Mouse (Mus musculus) thymus, postnatal 36 days (tissue): ENCODE measurements around the gene Fam72a.
A peak's percentile ranks its signal among the peaks of the same experiment; 100 is the strongest.

Source experiments
- DNase-seq, 2 experiments: peaks; one replicate each; pipeline ENCODE4 v3.0.0; 2022; ENCODE audit warnings: mixed read lengths in 2 of 2

Fam72a gene

GRCm38 (mm10) chr1:131526371-131527270 is 1.1 kb upstream of the Fam72a start:
- DNase-seq: peak; percentile 60 to 75

- DNase-seq: no peak
Observed at GRCm38 (mm10) chr1:131528081-131528507, 391 bp downstream of the Fam72a start.

GRCm38 (mm10) chr1:131528561-131529166 is 961 bp downstream of the Fam72a start:
- peak in 1 of 2 experiments; percentile 17 for DNase-seq

GRCm38 (mm10) chr1:131539771-131540170 is 12.1 kb downstream of the Fam72a start:
- no peak for DNase-seq

GRCm38 (mm10) chr1:131540795-131541194 is 13.1 kb downstream of the Fam72a start:
- no peak for DNase-seq

- no peak for DNase-seq
Observed at GRCm38 (mm10) chr1:131541431-131541830, 13.7 kb downstream of the Fam72a start.

DNA sequence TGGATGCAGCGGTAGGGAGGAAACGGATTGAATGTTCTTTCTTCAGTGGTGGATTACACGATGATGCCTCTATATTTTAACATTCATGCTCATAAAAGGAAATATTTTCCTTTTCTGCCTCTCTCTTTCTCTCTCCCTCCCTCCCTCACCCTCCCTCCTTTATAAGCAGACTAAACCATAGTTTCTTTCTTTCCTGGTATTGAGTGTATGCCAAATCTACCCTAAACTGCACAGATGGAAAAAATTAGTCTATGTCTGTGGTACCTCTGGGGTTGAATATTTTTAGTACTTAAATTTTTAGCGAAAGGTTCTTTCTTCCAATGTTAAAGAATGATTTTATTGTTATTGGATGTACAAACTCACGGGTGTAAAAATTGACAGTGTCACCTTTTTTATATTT is 14.2 kb downstream of the Fam72a start:
- DNase-seq: no peak

DNA sequence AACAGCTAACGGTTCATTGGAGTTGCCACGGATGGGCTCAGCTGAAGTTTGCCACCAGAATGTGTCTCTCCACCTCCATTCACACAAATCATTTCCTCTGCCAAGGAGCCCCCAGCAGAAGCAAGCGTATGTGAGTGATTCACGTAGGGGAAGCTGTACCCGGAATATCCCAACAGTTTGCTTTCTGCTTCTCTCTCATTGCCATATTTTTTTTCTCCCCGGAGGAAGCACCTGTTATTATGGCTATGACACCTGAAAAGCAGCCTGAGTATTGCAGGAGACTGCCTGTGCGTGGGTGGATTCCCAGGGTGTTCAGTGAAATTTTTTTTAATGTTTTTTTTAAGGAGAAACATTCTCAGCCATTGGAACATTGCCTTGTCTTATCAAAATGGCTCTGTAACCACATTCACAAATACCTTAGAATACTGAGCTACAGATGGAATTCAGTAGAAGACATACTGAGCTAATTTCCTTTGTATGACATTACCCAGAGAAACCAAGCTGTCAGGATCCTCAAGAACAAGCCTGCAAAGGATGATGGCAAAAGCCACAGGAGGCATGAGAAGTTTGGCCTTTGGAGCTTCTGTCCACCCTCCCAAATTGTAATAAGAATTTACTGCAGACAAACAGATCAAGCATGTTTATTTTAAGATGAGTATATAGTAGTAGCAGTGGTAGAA is 16.3 kb downstream of the Fam72a start:
- no peak for DNase-seq

- DNase-seq: no peak
Observed at GRCm38 (mm10) chr1:131546798-131547690, 19.3 kb downstream of the Fam72a start.

DNA sequence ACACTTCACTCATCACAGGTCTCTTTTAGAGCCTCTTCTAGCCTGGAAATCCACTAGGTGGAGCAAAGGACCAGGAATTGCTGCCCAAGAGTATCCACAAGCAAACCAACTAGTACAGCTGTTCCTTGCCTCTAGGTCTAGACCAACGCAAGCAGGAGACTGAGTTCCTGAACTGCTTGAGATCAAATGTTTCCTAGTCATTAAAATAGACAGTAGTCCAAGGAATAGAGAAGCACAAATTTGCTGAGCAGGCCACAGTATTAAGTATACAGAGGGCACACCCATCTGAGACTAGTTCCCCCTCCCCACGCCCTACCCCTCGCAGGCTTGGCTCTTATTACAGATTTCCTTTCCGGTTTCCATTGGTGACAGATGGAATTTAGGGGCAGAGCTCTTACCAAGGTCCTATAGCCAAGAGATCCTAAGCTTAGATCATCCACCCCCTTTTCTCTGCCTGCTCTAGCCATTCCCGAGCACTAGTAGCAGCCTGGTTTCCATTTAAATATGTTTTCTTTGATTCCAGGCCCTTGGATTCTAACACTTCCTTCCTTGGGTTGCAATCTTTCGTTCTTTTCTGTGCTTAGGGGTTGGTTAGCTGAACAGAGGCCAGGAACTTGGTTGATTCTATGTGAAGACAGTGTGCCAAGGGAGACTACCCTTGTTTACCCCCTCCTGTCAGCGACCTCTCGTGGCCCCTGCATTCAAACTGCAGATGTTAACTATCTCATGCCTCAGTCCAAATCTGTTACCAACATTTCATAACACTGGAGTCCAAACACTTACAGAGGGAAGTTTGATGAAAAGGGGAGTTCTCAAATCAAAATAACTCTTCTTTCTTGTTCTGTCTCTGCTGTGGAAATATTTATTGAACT is 21.0 kb downstream of the Fam72a start:
- peak; percentile 17 to 18 for DNase-seq

GRCm38 (mm10) chr1:131551956-131552355 is 24.3 kb downstream of the Fam72a start:
- no peak for DNase-seq

- no peak for DNase-seq
Observed at GRCm38 (mm10) chr1:131553428-131553827, 25.7 kb downstream of the Fam72a start.

DNA sequence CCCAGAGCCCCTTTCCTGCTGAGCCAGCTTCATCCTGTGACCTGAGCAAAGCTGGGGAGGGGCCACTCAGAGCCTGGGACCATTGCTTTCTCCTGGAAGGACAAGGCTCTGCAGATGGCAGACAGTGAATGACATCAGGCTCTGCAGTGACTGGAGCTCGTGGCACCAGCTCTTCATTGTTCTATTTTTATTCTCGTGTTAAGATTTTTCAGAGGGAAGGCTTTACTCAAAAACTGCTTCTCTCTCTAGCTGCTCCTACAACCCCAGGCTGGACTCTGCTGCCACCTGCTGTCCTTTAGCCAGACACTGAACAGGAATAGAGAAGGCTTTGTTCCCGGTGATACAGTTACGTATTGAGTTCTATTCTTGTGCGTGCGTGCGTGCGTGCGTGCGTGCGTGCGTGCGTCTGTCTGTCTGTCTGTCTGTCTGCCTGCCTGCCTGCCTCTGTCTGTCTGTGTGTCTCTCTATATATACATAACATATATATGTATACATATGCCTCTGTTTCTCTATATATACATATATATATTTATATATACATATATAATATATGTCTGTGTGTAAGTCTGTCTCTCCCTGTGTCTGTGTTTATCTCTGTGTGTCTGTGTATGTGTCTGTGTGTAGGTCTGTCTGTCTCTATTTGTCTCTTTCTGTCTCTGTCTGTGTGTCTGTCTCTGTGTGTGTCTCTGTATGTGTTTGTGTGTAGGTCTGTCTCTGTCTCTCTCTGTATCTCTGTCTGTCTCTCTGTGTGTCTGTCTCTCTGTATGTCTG is 27.5 kb downstream of the Fam72a start:
- peak; percentile 75 to 76 for DNase-seq

DNA sequence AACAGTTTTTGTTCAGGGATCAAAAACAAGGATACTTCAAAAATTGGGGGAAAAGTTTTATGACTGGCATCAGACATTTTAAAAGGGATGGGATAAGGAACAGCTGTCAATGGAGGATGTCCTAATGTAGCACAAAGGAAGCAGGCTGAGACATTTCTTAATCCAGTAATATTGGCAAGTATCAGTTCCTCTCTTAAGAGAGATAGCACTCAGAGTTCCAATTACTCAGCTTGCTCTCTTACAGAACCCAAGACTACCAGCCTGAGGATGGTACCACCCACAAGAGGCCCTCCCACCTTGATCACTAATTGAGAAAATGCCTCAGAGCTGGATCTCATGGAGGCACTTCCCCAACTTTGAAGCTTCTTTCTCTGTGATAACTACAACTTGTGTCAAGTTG is 32.8 kb downstream of the Fam72a start:
- DNase-seq: no peak

DNA sequence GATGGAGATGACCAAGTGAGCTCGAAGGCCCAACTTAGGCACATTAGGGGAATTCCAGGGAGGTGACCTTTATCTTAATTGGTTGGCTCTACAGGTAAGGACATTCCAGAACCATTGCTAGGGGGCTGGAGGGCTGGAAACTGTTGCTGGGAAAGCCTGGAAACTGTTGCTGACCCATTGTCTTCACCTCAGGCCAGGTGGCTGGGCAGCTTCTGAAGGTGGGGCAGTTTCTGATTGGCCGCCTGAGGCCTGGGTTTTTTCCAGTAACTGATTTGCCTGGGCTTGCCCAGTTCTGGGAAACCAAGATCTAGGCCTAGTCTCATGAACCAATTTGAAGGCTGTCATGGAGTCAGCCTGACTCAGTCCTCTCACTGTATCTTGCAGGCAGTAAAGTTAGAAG is 34.4 kb downstream of the Fam72a start:
- DNase-seq: no peak

GRCm38 (mm10) chr1:131566056-131566455 is 38.4 kb downstream of the Fam72a start:
- DNase-seq: peak; percentile 50 to 72

- no peak for DNase-seq
Observed at GRCm38 (mm10) chr1:131569721-131570120, 42.0 kb downstream of the Fam72a start.

- DNase-seq: no peak
Observed at GRCm38 (mm10) chr1:131570391-131570790, 42.7 kb downstream of the Fam72a start.

DNA sequence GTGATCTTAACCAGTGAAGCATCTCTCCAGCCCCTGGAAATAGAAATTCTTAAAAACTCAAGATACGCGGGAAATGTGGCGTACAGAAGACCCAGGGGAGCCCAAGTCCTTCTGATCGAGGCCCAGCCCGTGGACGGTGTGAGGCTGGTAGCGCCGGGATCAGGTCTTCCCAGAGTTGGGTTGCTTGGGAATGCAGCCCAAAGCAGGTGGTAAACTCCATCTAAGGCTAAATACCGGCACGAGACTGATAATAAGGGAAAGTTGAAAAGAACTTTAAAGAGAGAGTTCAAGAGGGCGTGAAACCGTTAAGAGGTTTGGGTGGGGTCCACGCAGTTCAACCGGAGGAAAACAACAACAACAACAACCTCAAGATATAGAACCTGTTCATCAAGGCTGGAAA is 46.0 kb downstream of the Fam72a start:
- DNase-seq: no peak

GRCm38 (mm10) chr1:131578943-131579680 is 51.4 kb downstream of the Fam72a start:
- DNase-seq: peak in 1 of 2 experiments; percentile 9
